Mouse (Mus musculus) forebrain, embryonic 14.5 days (tissue): ENCODE measurements around the gene Rpap1. TPM values are rescaled to one million over a fixed set of nuclear protein-coding genes. Genes with fewer than 3 reads are reported as not detected.

ENCODE experiments used
- ATAC-seq: fragments of 200-750 bp; cut with Nextera tagmentation; 2 replicates; pipeline ENCODE4 v1.8.0; 2017; ENCODE audit warnings: mild to moderate bottlenecking, moderate library complexity
- DNase-seq: peaks from one replicate; pipeline ENCODE4 v3.0.0-alpha.2; 2015; ENCODE audit warnings: low spot score
- H3K27ac ChIP-seq: fragments of 300-500 bp; sonication (generic); 2 replicates; pipeline ENCODE4 v1.5.1; 2014; ENCODE audit warnings: low read depth, mild to moderate bottlenecking, control low read depth, low read length, moderate library complexity
- H3K27me3 ChIP-seq: fragments of 300-500 bp; sonication (generic); replicated peaks from 2 replicates; pipeline ENCODE4 v1.6.1; 2014; ENCODE audit warnings: low read length, control low read depth, mixed read lengths; ENCODE audit not compliant: control insufficient read depth, insufficient read depth
- H3K36me3 ChIP-seq: fragments of 300-500 bp; sonication (generic); 2 replicates; pipeline ENCODE4 v1.6.1; 2014; ENCODE audit warnings: low read length, control low read depth; ENCODE audit not compliant: control insufficient read depth, insufficient read depth
- H3K4me1 ChIP-seq: fragments of 300-500 bp; sonication (generic); 2 replicates; pipeline ENCODE4 v1.6.1; 2014; ENCODE audit warnings: antibody characterized with exemption, low read length, control low read depth; ENCODE audit not compliant: control insufficient read depth, insufficient read depth
- H3K4me2 ChIP-seq: fragments of 300-500 bp; sonication (generic); 2 replicates; pipeline ENCODE4 v1.6.1; 2014; ENCODE audit warnings: mild to moderate bottlenecking, control low read depth, low read length
- H3K4me3 ChIP-seq: fragments of 300-500 bp; sonication (generic); 2 replicates; pipeline ENCODE4 v1.5.1; 2014; ENCODE audit warnings: low read depth, low read length, control low read depth
- H3K9ac ChIP-seq: fragments of 300-500 bp; sonication (generic); 2 replicates; pipeline ENCODE4 v1.6.1; 2014; ENCODE audit warnings: mild to moderate bottlenecking, low read length, control low read depth, moderate library complexity
- H3K9me3 ChIP-seq: fragments of 300-500 bp; sonication (generic); replicated peaks from 2 replicates; pipeline ENCODE4 v1.6.1; 2016; ENCODE audit warnings: low read length, control low read depth, mixed read lengths; ENCODE audit not compliant: control insufficient read depth
- WGBS: fragments of 180-500 bp; shearing (Covaris S2); extraction: QIAGEN DNeasy Blood & Tissue Kit; methylation state at CpG from one replicate; pipeline ENCODE4 v1.1.7; 2014; 5-methylcytosine and 5-hydroxymethylcytosine counted together
- polyA plus RNA-seq: library from polyadenylated mRNA; unstranded; fragments of >200 nt; fragmentation: Nextera tagmentation; extraction: Ambion mirVana; gene quantifications from 2 replicates; pipeline ENCODE4 v1.2.1, GENCODE M21; 2014

The Rpap1 gene
- 12.8 and 16.0 TPM in 2 replicates for polyA plus RNA-seq

- peaks cover 6% of the 10 kb centered on the region; the same call in 1 of the 2 replicates for H3K36me3 ChIP-seq
- peak within 1 kb of the TSS; percentile 86 for H3K27ac ChIP-seq
- H3K4me2 ChIP-seq = peak within 1 kb of the TSS; percentile 51
- H3K9ac ChIP-seq = peak within 1 kb of the TSS; percentile 69
- ATAC-seq (peak; percentile 97), DNase-seq (peak; percentile 90)
- H3K27me3 ChIP-seq = no peaks in the 10 kb centered on the region
- H3K4me1 ChIP-seq = peaks cover 5% of the 10 kb centered on the region; the same call in 1 of the 2 replicates
- H3K4me3 ChIP-seq = peak within 1 kb of the TSS; percentile 55
- WGBS = under 1% methylated on average over 44 of the region's 44 CpGs
- no peaks in the 10 kb centered on the region for H3K9me3 ChIP-seq
These were observed at the start of gene Rpap1 for GRCm38 (mm10) chr2:119787206-119787883. TSS of gene Rpap1 (minus strand) at chr2:119787537.

- Histone ChIP-seq H3K9me3 (no peaks in the 10 kb centered on the region), H3K4me3 (no peak overlapping the region), H3K4me1 (no peaks in the 10 kb centered on the region), H3K36me3 (no peaks in the 10 kb centered on the region), H3K27ac (no peak overlapping the region), H3K4me2 (no peak overlapping the region), H3K9ac (no peak overlapping the region), H3K27me3 (no peaks in the 10 kb centered on the region)
- DNase-seq (no peak), ATAC-seq (no peak)
- 90% methylated on average over 4 of the region's 4 CpGs for WGBS
These were observed 46.9 kb upstream of the Rpap1 start for GRCm38 (mm10) chr2:119834231-119834630.

GRCm38 (mm10) chr2:119830579-119830978 is 43.2 kb upstream of the Rpap1 start:
- no peaks in the 10 kb centered on the region for H3K9me3 ChIP-seq
- no peak overlapping the region for H3K4me2 ChIP-seq
- H3K27me3 ChIP-seq = no peaks in the 10 kb centered on the region
- H3K4me3 ChIP-seq = no peak overlapping the region
- no peaks in the 10 kb centered on the region for H3K4me1 ChIP-seq
- no peak for DNase-seq
- H3K9ac ChIP-seq = no peak overlapping the region
- no peaks in the 10 kb centered on the region for H3K36me3 ChIP-seq
- WGBS = 63% methylated on average over 2 of the region's 2 CpGs
- no peak overlapping the region for H3K27ac ChIP-seq
- no peak for ATAC-seq

GRCm38 (mm10) chr2:119821136-119821535 is 33.8 kb upstream of the Rpap1 start:
- Histone ChIP-seq H3K4me3 (no peak overlapping the region), H3K36me3 (peaks cover 12% of the 10 kb centered on the region), H3K27me3 (no peaks in the 10 kb centered on the region), H3K9me3 (no peaks in the 10 kb centered on the region), H3K27ac (no peak overlapping the region), H3K4me1 (no peaks in the 10 kb centered on the region), H3K4me2 (no peak overlapping the region), H3K9ac (no peak overlapping the region)
- no peak for DNase-seq
- 89% methylated on average over 9 of the region's 9 CpGs for WGBS
- no peak for ATAC-seq

- ATAC-seq (no peak), DNase-seq (no peak)
- Histone ChIP-seq H3K9ac (no peak overlapping the region), H3K4me3 (no peak overlapping the region), H3K36me3 (peaks cover 12% of the 10 kb centered on the region), H3K27ac (no peak overlapping the region), H3K27me3 (no peaks in the 10 kb centered on the region), H3K4me2 (no peak overlapping the region), H3K9me3 (no peaks in the 10 kb centered on the region), H3K4me1 (no peaks in the 10 kb centered on the region)
- 69% methylated on average over 9 of the region's 9 CpGs for WGBS
These were observed 31.4 kb upstream of the Rpap1 start for GRCm38 (mm10) chr2:119818668-119819272.

- ATAC-seq (peak; percentile 79; the same call in 1 of the 2 replicates), DNase-seq (peak; percentile 73)
- Histone ChIP-seq H3K36me3 (peaks cover 20% of the 10 kb centered on the region), H3K27me3 (no peaks in the 10 kb centered on the region), H3K4me3 (no peak overlapping the region), H3K9me3 (no peaks in the 10 kb centered on the region), H3K27ac (peak overlapping the region; percentile 44; the same call in 1 of the 2 replicates), H3K4me2 (no peak overlapping the region), H3K4me1 (no peaks in the 10 kb centered on the region), H3K9ac (no peak overlapping the region)
- WGBS = 77% methylated on average over 5 of the region's 5 CpGs
These were observed 29.7 kb upstream of the Rpap1 start for GRCm38 (mm10) chr2:119817047-119817446.

- Histone ChIP-seq H3K36me3 (peaks cover 21% of the 10 kb centered on the region), H3K9ac (no peak overlapping the region)
- WGBS = 98% methylated on average over 13 of the region's 13 CpGs
These were observed 29.3 kb upstream of the Rpap1 start for GRCm38 (mm10) chr2:119816611-119817010.

GRCm38 (mm10) chr2:119814376-119814933 is 27.1 kb upstream of the Rpap1 start:
- peaks cover 41% of the 10 kb centered on the region for H3K36me3 ChIP-seq
- DNase-seq = peak; percentile 64
- H3K4me3 ChIP-seq = no peak overlapping the region
- no peaks in the 10 kb centered on the region for H3K9me3 ChIP-seq
- no peak overlapping the region for H3K27ac ChIP-seq
- WGBS = 55% methylated on average over 7 of the region's 7 CpGs
- no peaks in the 10 kb centered on the region for H3K4me1 ChIP-seq
- ATAC-seq = 0 out of 2 replicates have a peak, but pooled peaks have one; percentile 18
- no peak overlapping the region for H3K4me2 ChIP-seq
- H3K9ac ChIP-seq = no peak overlapping the region
- no peaks in the 10 kb centered on the region for H3K27me3 ChIP-seq

More at GRCm38 (mm10) chr2:119816611-119817010, 29.3 kb upstream of the Rpap1 start:
- DNase-seq (no peak), ATAC-seq (peak; percentile 12; the same call in 1 of the 2 replicates)
- Histone ChIP-seq H3K27me3 (no peaks in the 10 kb centered on the region), H3K4me1 (no peaks in the 10 kb centered on the region), H3K27ac (peak overlapping the region; percentile 44; the same call in 1 of the 2 replicates), H3K4me2 (no peak overlapping the region), H3K4me3 (no peak overlapping the region), H3K9me3 (no peaks in the 10 kb centered on the region)
